Mouse (Mus musculus) forebrain, embryonic 15.5 days (tissue): ENCODE measurements around the gene Snx19. TPM values are rescaled to one million over a fixed set of nuclear protein-coding genes. Genes with fewer than 3 reads are reported as not detected.

Experiments used
- ATAC-seq: fragments of 200-750 bp; cut with Nextera tagmentation; replicated peaks from 2 replicates; pipeline ENCODE4 v1.8.0; 2017; ENCODE audit warnings: mild to moderate bottlenecking, moderate TSS enrichment, moderate library complexity
- H3K27ac ChIP-seq: fragments of 300-500 bp; sonication (generic); replicated peaks from 2 replicates; pipeline ENCODE4 v1.5.1; 2015; ENCODE audit warnings: mild to moderate bottlenecking, inconsistent platforms
- H3K27me3 ChIP-seq: fragments of 300-500 bp; sonication (generic); 2 replicates; pipeline ENCODE4 v1.6.1; 2015; ENCODE audit warnings: inconsistent platforms
- H3K36me3 ChIP-seq: fragments of 300-500 bp; sonication (generic); 2 replicates; pipeline ENCODE4 v1.6.1; 2015; ENCODE audit warnings: mild to moderate bottlenecking, inconsistent platforms
- H3K4me1 ChIP-seq: fragments of 300-500 bp; sonication (generic); 2 replicates; pipeline ENCODE4 v1.6.1; 2015; ENCODE audit warnings: inconsistent platforms
- H3K4me2 ChIP-seq: fragments of 300-500 bp; sonication (generic); replicated peaks from 2 replicates; pipeline ENCODE4 v1.6.1; 2015; ENCODE audit warnings: mild to moderate bottlenecking, inconsistent platforms
- H3K4me3 ChIP-seq: fragments of 300-500 bp; sonication (generic); 2 replicates; pipeline ENCODE4 v1.5.1; 2015; ENCODE audit warnings: mild to moderate bottlenecking, inconsistent platforms
- H3K9ac ChIP-seq: fragments of 300-500 bp; sonication (generic); replicated peaks from 2 replicates; pipeline ENCODE4 v1.6.1; 2015; ENCODE audit warnings: mild to moderate bottlenecking, inconsistent platforms
- H3K9me3 ChIP-seq: fragments of 300-500 bp; sonication (generic); 2 replicates; pipeline ENCODE4 v1.6.1; 2016; ENCODE audit warnings: inconsistent platforms
- WGBS: fragments of 180-500 bp; shearing (Covaris S2); methylation state at CpG from one replicate; pipeline ENCODE4 v1.1.7; 2015; ENCODE audit warnings: mixed read lengths; 5-methylcytosine and 5-hydroxymethylcytosine counted together
- polyA plus RNA-seq: library from polyadenylated mRNA; unstranded; fragments of >200 nt; fragmentation: Nextera tagmentation; extraction: Ambion mirVana; gene quantifications from 2 replicates; pipeline ENCODE4 v1.2.1, GENCODE M21; 2015

Gene Snx19
- polyA plus RNA-seq, 1 experiment from 2014 or later, result 20.7 TPM

GRCm38 (mm10) chr9:30446126-30446525 is 19.2 kb downstream of the Snx19 start:
- no peak overlapping the region for H3K4me2 ChIP-seq
- H3K27me3 ChIP-seq, result no peaks in the 10 kb centered on the region
- H3K4me1 ChIP-seq, result no peaks in the 10 kb centered on the region
- WGBS, result 84% methylated on average over 1 of the region's 1 CpGs
- no peak overlapping the region for H3K9ac ChIP-seq
- no peak overlapping the region for H3K4me3 ChIP-seq
- H3K9me3 ChIP-seq, result no peaks in the 10 kb centered on the region
- ATAC-seq, result no peak
- no peak overlapping the region for H3K27ac ChIP-seq
- peaks cover 40% of the 10 kb centered on the region for H3K36me3 ChIP-seq

- peaks cover 38% of the 10 kb centered on the region for H3K36me3 ChIP-seq
- no peaks in the 10 kb centered on the region for H3K4me1 ChIP-seq
- H3K27ac ChIP-seq, result no peak overlapping the region
- WGBS, result 30% methylated on average over 4 of the region's 4 CpGs
- no peak overlapping the region for H3K4me2 ChIP-seq
- no peak overlapping the region for H3K9ac ChIP-seq
- no peak overlapping the region for H3K4me3 ChIP-seq
- ATAC-seq, result peak; percentile 61; the same call in 1 of the 2 replicates
- no peaks in the 10 kb centered on the region for H3K27me3 ChIP-seq
- no peaks in the 10 kb centered on the region for H3K9me3 ChIP-seq
Observed at GRCm38 (mm10) chr9:30448459-30448858, 21.6 kb downstream of the Snx19 start.

GRCm38 (mm10) chr9:30449862-30450261 is 23.0 kb downstream of the Snx19 start:
- no peaks in the 10 kb centered on the region for H3K9me3 ChIP-seq
- H3K9ac ChIP-seq, result no peak overlapping the region
- 13% methylated on average over 2 of the region's 2 CpGs for WGBS
- no peaks in the 10 kb centered on the region for H3K27me3 ChIP-seq
- no peak for ATAC-seq
- no peak overlapping the region for H3K4me3 ChIP-seq
- H3K27ac ChIP-seq, result no peak overlapping the region
- peaks cover 25% of the 10 kb centered on the region for H3K36me3 ChIP-seq
- no peaks in the 10 kb centered on the region for H3K4me1 ChIP-seq
- no peak overlapping the region for H3K4me2 ChIP-seq

GRCm38 (mm10) chr9:30450834-30451233 is 23.9 kb downstream of the Snx19 start:
- Histone ChIP-seq H3K4me3 (no peak overlapping the region), H3K9me3 (no peaks in the 10 kb centered on the region), H3K27ac (no peak overlapping the region), H3K27me3 (no peaks in the 10 kb centered on the region), H3K36me3 (peaks cover 16% of the 10 kb centered on the region), H3K4me1 (no peaks in the 10 kb centered on the region), H3K4me2 (no peak overlapping the region), H3K9ac (no peak overlapping the region)
- 79% methylated on average over 2 of the region's 2 CpGs for WGBS
- ATAC-seq, result no peak

GRCm38 (mm10) chr9:30454527-30454926 is 27.6 kb downstream of the Snx19 start:
- H3K27me3 ChIP-seq, result no peaks in the 10 kb centered on the region
- H3K36me3 ChIP-seq, result peaks cover 15% of the 10 kb centered on the region; the same call in 1 of the 2 replicates
- WGBS, result 95% methylated on average over 2 of the region's 2 CpGs
- no peaks in the 10 kb centered on the region for H3K9me3 ChIP-seq
- no peak overlapping the region for H3K4me3 ChIP-seq
- no peak overlapping the region for H3K27ac ChIP-seq
- H3K4me2 ChIP-seq, result no peak overlapping the region
- no peak overlapping the region for H3K9ac ChIP-seq
- no peak for ATAC-seq
- no peaks in the 10 kb centered on the region for H3K4me1 ChIP-seq

GRCm38 (mm10) chr9:30456250-30456649 is 29.3 kb downstream of the Snx19 start:
- Histone ChIP-seq H3K4me2 (no peak overlapping the region), H3K27ac (no peak overlapping the region), H3K36me3 (peaks cover 15% of the 10 kb centered on the region; the same call in 1 of the 2 replicates), H3K9ac (no peak overlapping the region), H3K4me3 (no peak overlapping the region), H3K4me1 (no peaks in the 10 kb centered on the region), H3K9me3 (no peaks in the 10 kb centered on the region), H3K27me3 (no peaks in the 10 kb centered on the region)
- ATAC-seq, result no peak
- WGBS, result 85% methylated on average over 6 of the region's 6 CpGs

GRCm38 (mm10) chr9:30460501-30460900 is 33.6 kb downstream of the Snx19 start:
- no peak overlapping the region for H3K4me3 ChIP-seq
- H3K27me3 ChIP-seq, result no peaks in the 10 kb centered on the region
- H3K9ac ChIP-seq, result no peak overlapping the region
- H3K27ac ChIP-seq, result no peak overlapping the region
- H3K4me1 ChIP-seq, result no peaks in the 10 kb centered on the region
- H3K9me3 ChIP-seq, result no peaks in the 10 kb centered on the region
- H3K4me2 ChIP-seq, result no peak overlapping the region
- ATAC-seq, result no peak
- whole genome bisulfite sequencing, result 79% methylated on average over 8 of the region's 8 CpGs
- H3K36me3 ChIP-seq, result peaks cover 19% of the 10 kb centered on the region

- no peak overlapping the region for H3K4me2 ChIP-seq
- no peak overlapping the region for H3K9ac ChIP-seq
- peaks cover 25% of the 10 kb centered on the region for H3K36me3 ChIP-seq
- H3K4me1 ChIP-seq, result no peaks in the 10 kb centered on the region
- H3K27ac ChIP-seq, result no peak overlapping the region
- H3K9me3 ChIP-seq, result no peaks in the 10 kb centered on the region
- no peaks in the 10 kb centered on the region for H3K27me3 ChIP-seq
- WGBS, result 75% methylated on average over 4 of the region's 4 CpGs
- no peak for ATAC-seq
- no peak overlapping the region for H3K4me3 ChIP-seq
Observed at GRCm38 (mm10) chr9:30464661-30465060, 37.8 kb downstream of the Snx19 start.

GRCm38 (mm10) chr9:30480043-30480442 is 53.1 kb downstream of the Snx19 start:
- H3K27me3 ChIP-seq, result no peaks in the 10 kb centered on the region
- H3K36me3 ChIP-seq, result no peaks in the 10 kb centered on the region
- no peak overlapping the region for H3K4me3 ChIP-seq
- ATAC-seq, result no peak; the same call in 1 of the 2 replicates
- no peak overlapping the region for H3K4me2 ChIP-seq
- no peak overlapping the region for H3K9ac ChIP-seq
- no peaks in the 10 kb centered on the region for H3K9me3 ChIP-seq
- 71% methylated on average over 4 of the region's 4 CpGs for WGBS
- H3K4me1 ChIP-seq, result no peaks in the 10 kb centered on the region
- no peak overlapping the region for H3K27ac ChIP-seq

- Histone ChIP-seq H3K27me3 (no peaks in the 10 kb centered on the region), H3K36me3 (no peaks in the 10 kb centered on the region), H3K4me1 (no peaks in the 10 kb centered on the region), H3K9me3 (no peaks in the 10 kb centered on the region), H3K9ac (no peak overlapping the region), H3K27ac (no peak overlapping the region), H3K4me2 (no peak overlapping the region), H3K4me3 (no peak overlapping the region)
- ATAC-seq, result peak; percentile 95
- 1% methylated on average over 6 of the region's 6 CpGs for WGBS
Observed at GRCm38 (mm10) chr9:30480464-30480863, 53.6 kb downstream of the Snx19 start.

GRCm38 (mm10) chr9:30482116-30482515 is 55.2 kb downstream of the Snx19 start:
- no peaks in the 10 kb centered on the region for H3K4me1 ChIP-seq
- H3K4me3 ChIP-seq, result no peak overlapping the region
- H3K4me2 ChIP-seq, result no peak overlapping the region
- no peaks in the 10 kb centered on the region for H3K36me3 ChIP-seq
- no peak overlapping the region for H3K9ac ChIP-seq
- ATAC-seq, result no peak
- no peak overlapping the region for H3K27ac ChIP-seq
- H3K27me3 ChIP-seq, result no peaks in the 10 kb centered on the region
- WGBS, result 92% methylated on average over 4 of the region's 4 CpGs
- H3K9me3 ChIP-seq, result no peaks in the 10 kb centered on the region

- no peak overlapping the region for H3K9ac ChIP-seq
- no peak for ATAC-seq
- no peaks in the 10 kb centered on the region for H3K36me3 ChIP-seq
- H3K27me3 ChIP-seq, result no peaks in the 10 kb centered on the region
- H3K9me3 ChIP-seq, result no peaks in the 10 kb centered on the region
- no peak overlapping the region for H3K4me3 ChIP-seq
- no peaks in the 10 kb centered on the region for H3K4me1 ChIP-seq
- no peak overlapping the region for H3K27ac ChIP-seq
- H3K4me2 ChIP-seq, result no peak overlapping the region
- 97% methylated on average over 3 of the region's 3 CpGs for WGBS
Observed at GRCm38 (mm10) chr9:30484183-30484582, 57.3 kb downstream of the Snx19 start.

- no peak for ATAC-seq
- H3K4me2 ChIP-seq, result no peak overlapping the region
- H3K4me3 ChIP-seq, result no peak overlapping the region
- H3K9ac ChIP-seq, result no peak overlapping the region
- WGBS, result 90% methylated on average over 2 of the region's 2 CpGs
- H3K27me3 ChIP-seq, result no peaks in the 10 kb centered on the region
- no peaks in the 10 kb centered on the region for H3K36me3 ChIP-seq
- no peak overlapping the region for H3K27ac ChIP-seq
- no peaks in the 10 kb centered on the region for H3K9me3 ChIP-seq
- no peaks in the 10 kb centered on the region for H3K4me1 ChIP-seq
Observed at GRCm38 (mm10) chr9:30485161-30485560, 58.3 kb downstream of the Snx19 start.
